Mouse (Mus musculus) yolk sac, embryonic 10.5 days (tissue): ENCODE measurements around the gene Slc25a10.
A peak's percentile ranks its signal among the peaks of the same experiment; 100 is the strongest.

Experiments used
- DNase-seq: peaks from one replicate; pipeline ENCODE4 v3.0.0-alpha.2; 2017; ENCODE audit warnings: low spot score

Gene Slc25a10

GRCm38 (mm10) chr11:120539285-120540014, 47.8 kb downstream of the Slc25a10 start:
- peak; percentile 78 for DNase-seq

- no peak for DNase-seq
Measured at GRCm38 (mm10) chr11:120541907-120542306, 50.3 kb downstream of the Slc25a10 start.

GRCm38 (mm10) chr11:120542376-120542775, 50.7 kb downstream of the Slc25a10 start:
- no peak for DNase-seq

- no peak for DNase-seq
Measured at GRCm38 (mm10) chr11:120545964-120546363, 54.3 kb downstream of the Slc25a10 start.

GRCm38 (mm10) chr11:120547469-120547868, 55.8 kb downstream of the Slc25a10 start:
- no peak for DNase-seq

GRCm38 (mm10) chr11:120548214-120548613, 56.6 kb downstream of the Slc25a10 start:
- DNase-seq = no peak

DNA sequence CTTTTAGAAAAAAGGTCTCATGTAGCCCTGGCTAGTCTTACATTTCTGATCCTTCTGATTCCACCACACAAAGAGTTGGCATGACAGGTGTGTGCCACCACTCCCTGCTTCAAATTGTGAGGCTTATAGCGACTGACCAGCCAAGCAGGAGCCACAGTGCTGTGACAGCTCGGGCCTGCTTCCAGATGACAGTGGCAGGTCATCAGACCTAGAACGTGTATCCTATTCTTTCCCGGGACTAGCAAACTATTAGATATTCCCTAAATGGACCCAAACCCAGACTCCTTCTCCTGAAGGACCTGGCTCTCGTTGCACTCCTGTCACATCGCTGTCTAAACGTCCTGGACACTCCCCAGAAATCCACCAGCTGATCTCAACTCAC, 57.1 kb downstream of the Slc25a10 start:
- no peak for DNase-seq
